Mouse (Mus musculus): ENCODE results near the gene Maml3. TPM values are rescaled to one million over a fixed set of nuclear protein-coding genes. Genes with fewer than 3 reads are reported as not detected.

The Maml3 gene
- polyA plus RNA-seq, 1 experiment from 2014 or later = 5.7 TPM

GRCm38 (mm10) chr3:52100926-52101325 lies 4.0 kb downstream of the Maml3 start:
- WGBS = 25% methylated on average over 9 of the region's 9 CpGs
- no peak overlapping the region for H3K9ac ChIP-seq (ENCODE audit: low read depth, low read length)

DNA sequence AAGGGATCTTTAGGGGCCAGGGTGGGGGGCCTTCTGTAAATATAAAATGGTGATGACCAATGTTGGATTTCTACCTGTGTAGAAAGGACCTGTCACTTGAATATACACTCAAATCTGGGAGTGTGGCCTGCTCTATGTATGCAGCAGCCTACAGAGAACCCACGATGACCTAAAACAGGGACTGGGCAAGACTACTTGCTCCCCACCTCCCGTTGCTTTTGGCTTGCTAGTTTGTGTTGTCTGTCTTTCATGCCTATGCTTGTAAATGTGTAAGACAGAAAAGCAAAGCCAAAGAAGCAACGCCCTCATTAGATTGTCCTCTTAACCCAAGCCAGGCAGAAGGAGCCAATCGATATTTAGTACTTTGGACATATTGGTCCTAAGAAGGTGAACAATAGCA lies 4.6 kb downstream of the Maml3 start:
- peaks cover 7% of the 10 kb centered on the region for H3K4me1 ChIP-seq (ENCODE audit: control insufficient read depth, insufficient read depth, low read length)
- H3K27ac ChIP-seq (ENCODE audit: low read length) = peak overlapping the region; percentile 51
- no peaks in the 10 kb centered on the region for H3K9me3 ChIP-seq (replicated peaks; ENCODE audit: control insufficient read depth, low read length, poor library complexity, severe bottlenecking)
- ATAC-seq = no peak
- H3K27me3 ChIP-seq (ENCODE audit: control insufficient read depth, insufficient read depth, low read depth, low read length) = no peaks in the 10 kb centered on the region
- no peak overlapping the region for H3K9ac ChIP-seq (ENCODE audit: low read depth, low read length)
- no peak overlapping the region for H3K4me3 ChIP-seq (ENCODE audit: low read depth, low read length)
- no peaks in the 10 kb centered on the region for H3K36me3 ChIP-seq (ENCODE audit: control insufficient read depth, insufficient read depth, low read length)
- peak overlapping the region; percentile 10 for H3K4me2 ChIP-seq (ENCODE audit: low read length)
- 75% methylated on average over 4 of the region's 4 CpGs for WGBS

More at GRCm38 (mm10) chr3:52100926-52101325, 4.0 kb downstream of the Maml3 start:
- peak overlapping the region; percentile 64 for H3K4me3 ChIP-seq (ENCODE audit: low read depth, low read length)
- peak overlapping the region; percentile 97; the same call in 1 of the 2 replicates for H3K27ac ChIP-seq (ENCODE audit: low read length)
- ATAC-seq = no peak
- peak overlapping the region; percentile 89 for H3K4me2 ChIP-seq (ENCODE audit: low read length)
- peaks cover 7% of the 10 kb centered on the region for H3K4me1 ChIP-seq (ENCODE audit: control insufficient read depth, insufficient read depth, low read length)
- H3K36me3 ChIP-seq (ENCODE audit: control insufficient read depth, insufficient read depth, low read length) = no peaks in the 10 kb centered on the region
- no peaks in the 10 kb centered on the region for H3K9me3 ChIP-seq (replicated peaks; ENCODE audit: control insufficient read depth, low read length, poor library complexity, severe bottlenecking)
- no peaks in the 10 kb centered on the region for H3K27me3 ChIP-seq (ENCODE audit: control insufficient read depth, insufficient read depth, low read depth, low read length)

- no peak overlapping the region for H3K4me3 ChIP-seq (ENCODE audit: low read depth, low read length)
- ATAC-seq = no peak
- H3K9me3 ChIP-seq (replicated peaks; ENCODE audit: control insufficient read depth, low read length, poor library complexity, severe bottlenecking) = no peaks in the 10 kb centered on the region
- no peak overlapping the region for H3K4me2 ChIP-seq (ENCODE audit: low read length)
- 85% methylated on average over 1 of the region's 1 CpGs for whole genome bisulfite sequencing
- peaks cover 7% of the 10 kb centered on the region for H3K4me1 ChIP-seq (ENCODE audit: control insufficient read depth, insufficient read depth, low read length)
- no peak overlapping the region for H3K9ac ChIP-seq (ENCODE audit: low read depth, low read length)
- no peak overlapping the region for H3K27ac ChIP-seq (ENCODE audit: low read length)
- H3K27me3 ChIP-seq (ENCODE audit: control insufficient read depth, insufficient read depth, low read depth, low read length) = no peaks in the 10 kb centered on the region
- no peaks in the 10 kb centered on the region for H3K36me3 ChIP-seq (ENCODE audit: control insufficient read depth, insufficient read depth, low read length)
Observed at GRCm38 (mm10) chr3:52099286-52099685, 5.6 kb downstream of the Maml3 start.

DNA sequence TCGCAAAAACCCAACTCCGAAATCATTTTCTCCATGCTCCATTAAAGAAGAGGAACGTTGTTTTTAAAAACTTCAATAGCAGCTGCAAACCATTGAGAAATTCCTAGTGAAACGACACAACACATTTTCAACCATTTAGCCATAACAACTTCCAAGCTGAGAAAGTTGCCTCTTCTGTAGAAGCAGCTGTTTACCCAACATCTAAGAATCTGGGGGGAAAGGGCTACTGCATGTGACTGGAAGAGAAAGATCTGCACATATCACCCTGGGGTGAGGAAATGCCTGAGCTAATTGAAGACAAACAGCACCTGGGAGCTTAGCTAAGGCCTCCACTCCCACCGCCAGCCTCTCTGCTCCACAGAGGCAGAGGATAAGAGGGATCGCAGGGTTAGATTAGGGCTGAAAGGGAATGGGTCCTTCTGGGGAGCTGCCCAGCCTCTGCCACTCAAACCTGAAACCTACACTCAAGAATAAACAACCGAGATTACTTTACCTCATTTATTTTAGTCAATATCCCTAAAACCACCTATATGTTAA lies 13.5 kb downstream of the Maml3 start:
- ATAC-seq = no peak
- peaks cover 15% of the 10 kb centered on the region for H3K4me1 ChIP-seq (ENCODE audit: control insufficient read depth, insufficient read depth, low read length)
- WGBS = 46% methylated on average over 7 of the region's 7 CpGs

DNA sequence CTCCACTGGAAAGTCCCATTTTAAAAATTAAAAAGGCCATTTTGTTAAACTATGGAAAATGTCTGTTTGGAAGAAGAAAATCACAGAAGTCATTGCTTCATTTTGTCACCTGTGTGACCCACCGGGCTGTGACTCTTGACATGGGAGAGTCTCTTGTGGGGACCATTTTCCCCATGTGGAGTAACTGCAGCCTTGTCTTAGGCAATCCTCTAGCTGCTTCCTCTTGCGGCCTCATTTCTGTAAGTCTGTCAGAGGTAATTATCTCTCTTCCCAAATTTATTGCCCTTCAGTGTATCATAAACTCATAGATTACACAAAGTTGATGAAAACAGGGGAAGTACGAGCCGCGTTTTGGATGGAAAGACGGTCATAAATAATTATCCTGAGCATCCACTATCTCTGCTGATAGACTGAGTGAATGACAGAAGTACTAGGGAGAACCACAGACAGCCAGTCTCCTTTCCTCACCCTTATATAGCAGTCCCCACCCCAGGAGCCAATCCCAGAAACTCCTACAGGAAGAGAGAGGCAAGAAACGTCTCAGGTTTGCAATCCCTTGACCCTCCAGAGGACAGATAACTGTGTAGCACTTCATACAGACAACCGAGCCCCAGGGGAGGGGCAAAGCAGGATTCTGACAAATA lies 14.5 kb downstream of the Maml3 start:
- no peak overlapping the region for H3K9ac ChIP-seq (ENCODE audit: low read depth, low read length)
- no peak overlapping the region for H3K4me2 ChIP-seq (ENCODE audit: low read length)
- ATAC-seq = no peak
- no peak overlapping the region for H3K27ac ChIP-seq (ENCODE audit: low read length)
- peaks cover 15% of the 10 kb centered on the region for H3K4me1 ChIP-seq (ENCODE audit: control insufficient read depth, insufficient read depth, low read length)
- no peaks in the 10 kb centered on the region for H3K27me3 ChIP-seq (ENCODE audit: control insufficient read depth, insufficient read depth, low read depth, low read length)
- no peaks in the 10 kb centered on the region for H3K36me3 ChIP-seq (ENCODE audit: control insufficient read depth, insufficient read depth, low read length)
- H3K4me3 ChIP-seq (ENCODE audit: low read depth, low read length) = no peak overlapping the region
- no peaks in the 10 kb centered on the region for H3K9me3 ChIP-seq (replicated peaks; ENCODE audit: control insufficient read depth, low read length, poor library complexity, severe bottlenecking)
- WGBS = 85% methylated on average over 8 of the region's 8 CpGs

More for the DNA sequence above, 13.5 kb downstream of the Maml3 start:
- Histone ChIP-seq H3K27me3 (ENCODE audit: control insufficient read depth, insufficient read depth, low read depth, low read length) (no peaks in the 10 kb centered on the region), H3K9me3 (replicated peaks; ENCODE audit: control insufficient read depth, low read length, poor library complexity, severe bottlenecking) (no peaks in the 10 kb centered on the region), H3K27ac (ENCODE audit: low read length) (no peak overlapping the region), H3K4me2 (ENCODE audit: low read length) (no peak overlapping the region), H3K36me3 (ENCODE audit: control insufficient read depth, insufficient read depth, low read length) (no peaks in the 10 kb centered on the region), H3K4me3 (ENCODE audit: low read depth, low read length) (no peak overlapping the region), H3K9ac (ENCODE audit: low read depth, low read length) (no peak overlapping the region)

- no peaks in the 10 kb centered on the region for H3K27me3 ChIP-seq (ENCODE audit: control insufficient read depth, insufficient read depth, low read depth, low read length)
- peaks cover 15% of the 10 kb centered on the region for H3K4me1 ChIP-seq (ENCODE audit: control insufficient read depth, insufficient read depth, low read length)
- no peaks in the 10 kb centered on the region for H3K9me3 ChIP-seq (replicated peaks; ENCODE audit: control insufficient read depth, low read length, poor library complexity, severe bottlenecking)
- peak overlapping the region; percentile 32 for H3K4me2 ChIP-seq (ENCODE audit: low read length)
- 20% methylated on average over 19 of the region's 19 CpGs for WGBS
- H3K27ac ChIP-seq (ENCODE audit: low read length) = peak overlapping the region; percentile 43
- no peak overlapping the region for H3K4me3 ChIP-seq (ENCODE audit: low read depth, low read length)
- H3K36me3 ChIP-seq (ENCODE audit: control insufficient read depth, insufficient read depth, low read length) = no peaks in the 10 kb centered on the region
- 0 out of 2 replicates have a peak overlapping the region, but pooled peaks have one; percentile 3 for H3K9ac ChIP-seq (ENCODE audit: low read depth, low read length)
- ATAC-seq = peak; percentile 83
Observed at GRCm38 (mm10) chr3:52088458-52089341, 16.2 kb downstream of the Maml3 start.

GRCm38 (mm10) chr3:52087636-52088280 lies 17.1 kb downstream of the Maml3 start:
- ATAC-seq = peak; percentile 56; the same call in 1 of the 2 replicates
- WGBS = 41% methylated on average over 7 of the region's 7 CpGs

DNA sequence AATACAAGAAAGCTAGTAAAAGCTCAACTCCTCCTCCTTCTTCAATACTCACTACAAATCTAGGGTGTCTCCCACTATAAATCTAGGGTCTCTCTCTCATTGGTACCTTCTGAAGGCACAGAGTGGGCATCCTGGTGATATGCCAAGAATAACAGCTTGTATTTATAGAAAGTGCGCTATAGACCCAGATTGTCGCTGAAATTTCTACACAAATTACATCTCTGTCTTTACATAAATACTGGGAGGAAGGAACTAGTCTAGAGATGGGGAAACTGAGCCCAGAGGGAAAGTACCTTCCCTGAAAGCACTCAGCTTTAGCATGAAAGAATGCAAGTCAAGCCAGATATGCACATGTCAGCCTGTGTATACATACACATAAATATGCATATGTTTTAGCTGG lies 26.1 kb downstream of the Maml3 start:
- H3K4me2 ChIP-seq (ENCODE audit: low read length) = no peak overlapping the region
- no peaks in the 10 kb centered on the region for H3K36me3 ChIP-seq (ENCODE audit: control insufficient read depth, insufficient read depth, low read length)
- no peak for ATAC-seq
- H3K27ac ChIP-seq (ENCODE audit: low read length) = no peak overlapping the region
- no peaks in the 10 kb centered on the region for H3K27me3 ChIP-seq (ENCODE audit: control insufficient read depth, insufficient read depth, low read depth, low read length)
- H3K9me3 ChIP-seq (replicated peaks; ENCODE audit: control insufficient read depth, low read length, poor library complexity, severe bottlenecking) = no peaks in the 10 kb centered on the region
- H3K4me3 ChIP-seq (ENCODE audit: low read depth, low read length) = no peak overlapping the region
- H3K4me1 ChIP-seq (ENCODE audit: control insufficient read depth, insufficient read depth, low read length) = peaks cover 2% of the 10 kb centered on the region; the same call in 1 of the 2 replicates
- WGBS = 93% methylated on average over 2 of the region's 2 CpGs
- no peak overlapping the region for H3K9ac ChIP-seq (ENCODE audit: low read depth, low read length)

More at GRCm38 (mm10) chr3:52087636-52088280, 17.1 kb downstream of the Maml3 start:
- Histone ChIP-seq H3K9me3 (replicated peaks; ENCODE audit: control insufficient read depth, low read length, poor library complexity, severe bottlenecking) (no peaks in the 10 kb centered on the region), H3K27ac (ENCODE audit: low read length) (peak overlapping the region; percentile 58), H3K4me3 (ENCODE audit: low read depth, low read length) (no peak overlapping the region), H3K4me1 (ENCODE audit: control insufficient read depth, insufficient read depth, low read length) (peaks cover 15% of the 10 kb centered on the region), H3K36me3 (ENCODE audit: control insufficient read depth, insufficient read depth, low read length) (no peaks in the 10 kb centered on the region), H3K27me3 (ENCODE audit: control insufficient read depth, insufficient read depth, low read depth, low read length) (no peaks in the 10 kb centered on the region), H3K9ac (ENCODE audit: low read depth, low read length) (no peak overlapping the region), H3K4me2 (ENCODE audit: low read length) (no peak overlapping the region)
